Mouse (Mus musculus) T-cell, adult 2 months (primary cell): ENCODE data around the gene Gpr162.

Experiments used
- DNase-seq: peaks from one replicate; pipeline ENCODE4 v3.0.0; 2022; ENCODE audit warnings: low spot score

Gene Gpr162

DNA sequence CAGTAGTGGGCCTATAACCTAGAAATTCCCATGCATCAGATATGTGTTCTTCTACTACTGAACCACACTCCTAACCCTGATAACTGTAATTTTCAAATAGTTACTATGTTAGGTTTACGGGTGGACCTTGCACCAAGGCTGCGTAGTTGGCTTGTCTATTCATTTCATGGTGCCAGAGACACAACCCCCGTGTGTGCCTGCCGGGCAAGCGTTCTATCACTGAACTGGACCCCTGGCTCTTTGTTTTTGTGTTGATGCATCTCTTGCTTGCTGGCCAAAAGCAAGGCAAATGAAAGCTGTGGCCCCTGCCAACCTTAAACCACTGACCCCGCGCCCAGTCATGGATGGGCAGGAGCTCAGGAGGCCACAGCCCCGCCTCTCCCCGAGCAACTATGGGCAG, 18.0 kb upstream of the Gpr162 start:
- DNase-seq: no peak

DNA sequence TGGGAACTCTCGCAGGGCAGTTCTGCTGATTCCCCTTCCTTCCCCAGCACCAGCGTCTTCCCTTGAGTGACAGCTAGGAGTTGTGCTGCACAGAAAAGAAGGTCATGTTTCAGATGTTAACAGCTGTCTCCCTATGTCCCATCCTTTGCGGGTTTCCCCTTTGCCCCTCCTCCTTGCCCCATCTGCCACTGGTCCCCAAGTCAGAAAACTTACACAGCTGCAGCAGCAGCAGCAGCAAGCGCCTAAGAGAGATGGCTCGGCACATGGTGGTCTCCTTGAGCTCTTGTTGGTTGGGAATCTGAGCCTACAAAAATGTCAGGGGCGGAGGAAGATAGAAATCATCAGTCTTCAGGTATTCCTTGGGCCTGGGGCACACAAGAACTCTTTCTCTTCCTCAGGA, 15.6 kb upstream of the Gpr162 start:
- DNase-seq: no peak

DNA sequence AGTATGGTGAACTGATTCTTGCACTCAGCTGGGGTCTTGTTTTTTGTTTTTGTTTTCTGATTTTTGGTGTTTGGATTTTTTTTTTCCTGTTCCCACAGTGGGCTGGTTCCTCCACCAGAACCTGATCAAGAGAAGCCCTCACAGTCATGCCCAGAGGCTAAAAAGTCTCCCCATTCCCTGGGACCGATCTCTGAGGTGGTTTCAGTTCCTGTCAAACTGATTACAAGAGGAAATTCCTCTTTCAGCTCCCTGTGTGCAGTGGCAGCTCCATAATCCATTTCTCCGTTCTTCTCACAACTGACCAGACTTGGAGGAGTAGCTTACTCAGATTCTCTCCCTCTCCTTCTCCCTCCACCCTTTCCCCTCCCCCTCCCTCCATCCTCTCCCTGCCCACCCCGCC, 10.6 kb upstream of the Gpr162 start:
- DNase-seq: no peak

DNA sequence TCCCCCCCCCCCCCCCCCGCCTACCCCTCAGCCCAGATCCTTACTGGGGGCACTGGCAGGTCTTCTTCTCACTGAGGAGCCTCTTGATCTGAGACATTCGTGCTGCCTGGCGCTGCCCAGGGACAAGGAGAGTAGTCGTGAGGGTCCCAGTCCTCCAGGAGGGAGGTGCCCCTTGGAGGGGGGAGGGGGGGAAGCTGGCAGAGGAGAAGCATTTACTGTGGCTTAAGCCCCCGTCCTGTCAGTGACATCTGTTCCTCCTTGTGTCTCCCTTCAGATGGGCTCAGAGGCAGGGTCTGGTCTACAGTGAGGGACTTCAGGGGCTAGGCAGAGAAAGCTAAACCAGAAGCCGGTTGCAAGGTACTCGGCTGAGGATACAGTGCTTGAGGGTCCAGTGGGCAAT, 2.8 kb upstream of the Gpr162 start:
- DNase-seq: no peak

GRCm38 (mm10) chr6:124865766-124866362, 2.1 kb upstream of the Gpr162 start:
- no peak for DNase-seq

- no peak for DNase-seq
Observed at GRCm38 (mm10) chr6:124863125-124863657, 592 bp downstream of the Gpr162 start.

DNA sequence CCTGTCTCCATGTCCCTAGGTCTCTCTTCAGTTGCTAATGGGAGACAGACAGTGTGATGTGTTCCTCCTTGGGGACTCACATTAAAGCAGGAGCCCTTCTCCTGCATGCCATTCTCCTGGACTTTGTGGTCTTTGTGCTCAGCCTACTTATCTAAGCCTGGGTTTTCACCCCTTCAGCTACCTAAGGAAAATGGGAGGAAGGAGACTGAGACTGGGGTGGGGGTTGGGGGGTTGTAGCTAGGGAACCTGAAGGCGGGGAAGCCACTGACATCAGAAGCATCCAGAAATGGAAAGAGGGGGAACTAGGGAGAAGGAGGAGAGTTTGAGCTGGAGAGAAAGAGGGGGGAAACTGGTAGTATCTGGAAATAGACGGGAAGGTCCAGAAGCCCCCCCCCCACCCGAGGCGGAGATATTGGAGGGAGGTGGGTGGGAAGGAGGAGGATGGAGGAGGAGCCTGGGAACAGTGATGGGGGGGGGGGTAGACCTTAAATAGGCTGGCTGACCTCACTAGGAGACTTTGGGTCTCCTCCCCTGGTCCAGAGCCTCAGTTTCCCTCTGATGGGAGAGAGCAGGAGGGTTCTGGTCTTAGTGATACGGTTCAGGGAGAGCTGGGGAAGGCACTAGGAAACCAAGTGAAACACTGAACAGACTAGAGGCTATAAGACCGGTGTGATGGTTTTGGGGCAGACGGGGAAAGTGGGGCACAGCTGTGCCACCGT, 1.2 kb downstream of the Gpr162 start:
- no peak for DNase-seq

DNA sequence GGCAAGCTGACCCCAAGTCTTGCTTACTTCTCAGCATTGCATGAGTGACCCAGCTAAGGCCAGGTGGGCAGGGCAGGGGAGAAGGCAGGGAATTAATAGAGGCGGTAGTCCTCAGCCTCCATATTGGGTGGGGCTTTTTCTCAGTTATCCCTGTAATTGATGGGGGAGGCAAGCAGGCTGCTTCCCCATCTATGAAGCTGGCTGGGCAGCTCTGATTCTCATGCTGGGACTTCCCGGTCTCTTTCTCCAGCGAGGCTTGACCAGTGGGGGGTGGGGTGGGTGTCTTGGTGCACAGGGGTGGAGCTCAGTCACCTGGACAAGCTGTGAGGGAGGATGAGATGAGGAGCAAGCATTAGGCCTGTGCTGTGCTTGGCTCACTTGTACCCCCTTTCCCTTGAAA, 2.0 kb downstream of the Gpr162 start:
- DNase-seq: no peak

- no peak for DNase-seq
Observed at GRCm38 (mm10) chr6:124861266-124861665, 2.5 kb downstream of the Gpr162 start.

DNA sequence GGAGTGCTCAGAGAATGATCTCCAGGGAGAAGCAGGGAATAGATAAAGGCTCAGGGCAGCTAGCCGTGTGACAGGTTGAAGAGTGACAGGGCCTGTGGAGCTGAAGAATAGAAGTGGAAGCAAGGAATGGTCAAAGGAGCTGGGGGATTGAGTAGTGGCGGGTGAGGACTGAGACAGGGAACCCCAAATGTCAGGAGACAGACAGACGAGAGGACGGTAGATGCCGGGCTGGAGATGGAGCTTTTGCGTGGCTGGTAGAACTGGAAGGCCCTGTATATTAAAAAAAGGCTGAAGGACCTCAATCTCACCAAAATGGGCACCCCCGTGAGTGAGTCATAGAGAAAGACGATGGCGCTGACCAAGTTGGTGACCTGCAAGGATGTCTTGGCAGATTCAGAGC, 3.3 kb downstream of the Gpr162 start:
- no peak for DNase-seq

- peak; percentile 79 for DNase-seq
Observed at GRCm38 (mm10) chr6:124859725-124860124, 4.1 kb downstream of the Gpr162 start.

DNA sequence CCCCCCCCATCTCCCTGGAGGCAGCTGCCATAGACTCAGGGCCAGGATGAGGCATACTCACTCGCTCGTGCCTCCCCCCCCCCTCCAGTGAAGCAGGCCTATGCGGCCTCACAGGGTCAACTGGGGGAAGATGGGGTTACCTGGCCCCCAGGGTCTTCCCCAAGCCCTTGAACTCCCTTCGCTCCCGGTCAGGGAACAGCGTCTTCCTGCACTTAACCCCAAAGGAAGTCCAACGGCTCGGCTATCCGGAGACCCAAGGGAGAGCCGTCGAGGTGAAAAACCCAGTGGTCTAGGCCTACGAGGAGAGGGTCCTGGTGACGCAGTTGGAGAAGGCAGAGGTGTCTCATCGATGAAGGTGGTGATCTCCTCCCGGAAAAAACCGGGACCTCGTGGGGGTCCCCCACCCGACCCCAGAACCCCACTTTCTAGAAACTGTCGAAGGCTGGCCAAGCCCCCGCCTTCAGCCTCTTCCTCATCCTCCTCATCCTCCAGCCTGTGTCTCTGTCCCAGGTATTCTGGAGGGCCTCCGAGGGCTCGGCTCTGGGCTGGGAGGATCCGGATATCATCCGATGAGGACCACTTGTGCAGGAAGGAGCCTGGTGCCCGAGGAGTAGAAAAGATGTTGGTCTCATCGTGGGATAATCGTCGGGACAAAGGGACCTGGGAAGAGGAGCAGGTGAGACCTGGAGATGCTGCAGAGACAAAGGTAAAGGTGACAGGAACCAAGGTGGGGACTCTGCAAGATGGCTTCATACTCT, 5.0 kb downstream of the Gpr162 start:
- no peak for DNase-seq

DNA sequence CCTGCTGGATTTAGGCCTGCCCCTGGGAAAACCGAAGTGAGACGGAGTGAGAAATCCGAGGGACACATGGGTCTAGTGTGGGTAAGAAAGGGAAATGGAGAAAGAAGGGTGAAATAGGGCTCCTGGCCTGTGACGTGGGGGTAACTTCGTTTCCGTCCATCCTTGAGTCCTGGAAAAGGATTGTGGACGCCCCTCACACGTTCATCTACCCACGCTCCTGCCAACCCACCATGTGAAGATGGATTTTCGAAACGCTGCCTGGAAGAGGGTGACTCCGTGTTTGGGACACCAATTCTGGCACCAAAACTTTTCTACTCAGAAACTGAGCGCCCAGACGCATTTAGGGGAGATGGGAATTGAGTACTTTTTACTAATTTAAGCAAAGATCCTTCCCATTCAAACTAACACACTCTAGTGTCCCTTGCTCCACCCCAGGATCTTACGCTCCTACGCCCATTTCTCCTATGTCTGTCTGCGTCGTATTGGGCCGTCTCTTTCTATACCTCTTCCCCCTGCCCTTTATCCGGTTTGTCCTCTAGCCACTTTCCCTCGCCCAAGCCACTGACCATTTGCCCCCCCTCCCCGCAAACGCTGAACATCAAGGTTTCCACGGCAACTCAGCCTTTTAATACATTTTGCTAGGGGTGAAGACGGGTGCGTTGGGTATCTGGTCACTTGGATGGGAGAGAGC, 5.8 kb downstream of the Gpr162 start:
- no peak for DNase-seq

- DNase-seq: peak; percentile 73
Observed at GRCm38 (mm10) chr6:124856916-124857839, 6.6 kb downstream of the Gpr162 start, which contains the start of gene P3h3. TSS of gene P3h3 (minus strand) at chr6:124857752.

GRCm38 (mm10) chr6:124856321-124856720, 7.5 kb downstream of the Gpr162 start:
- DNase-seq: no peak

- DNase-seq: no peak
Observed at GRCm38 (mm10) chr6:124854647-124855046, 9.1 kb downstream of the Gpr162 start.

- no peak for DNase-seq
Observed at GRCm38 (mm10) chr6:124850535-124850934, 13.2 kb downstream of the Gpr162 start.

- DNase-seq: peak; percentile 88
Observed at GRCm38 (mm10) chr6:124847305-124847704, 16.5 kb downstream of the Gpr162 start.

DNA sequence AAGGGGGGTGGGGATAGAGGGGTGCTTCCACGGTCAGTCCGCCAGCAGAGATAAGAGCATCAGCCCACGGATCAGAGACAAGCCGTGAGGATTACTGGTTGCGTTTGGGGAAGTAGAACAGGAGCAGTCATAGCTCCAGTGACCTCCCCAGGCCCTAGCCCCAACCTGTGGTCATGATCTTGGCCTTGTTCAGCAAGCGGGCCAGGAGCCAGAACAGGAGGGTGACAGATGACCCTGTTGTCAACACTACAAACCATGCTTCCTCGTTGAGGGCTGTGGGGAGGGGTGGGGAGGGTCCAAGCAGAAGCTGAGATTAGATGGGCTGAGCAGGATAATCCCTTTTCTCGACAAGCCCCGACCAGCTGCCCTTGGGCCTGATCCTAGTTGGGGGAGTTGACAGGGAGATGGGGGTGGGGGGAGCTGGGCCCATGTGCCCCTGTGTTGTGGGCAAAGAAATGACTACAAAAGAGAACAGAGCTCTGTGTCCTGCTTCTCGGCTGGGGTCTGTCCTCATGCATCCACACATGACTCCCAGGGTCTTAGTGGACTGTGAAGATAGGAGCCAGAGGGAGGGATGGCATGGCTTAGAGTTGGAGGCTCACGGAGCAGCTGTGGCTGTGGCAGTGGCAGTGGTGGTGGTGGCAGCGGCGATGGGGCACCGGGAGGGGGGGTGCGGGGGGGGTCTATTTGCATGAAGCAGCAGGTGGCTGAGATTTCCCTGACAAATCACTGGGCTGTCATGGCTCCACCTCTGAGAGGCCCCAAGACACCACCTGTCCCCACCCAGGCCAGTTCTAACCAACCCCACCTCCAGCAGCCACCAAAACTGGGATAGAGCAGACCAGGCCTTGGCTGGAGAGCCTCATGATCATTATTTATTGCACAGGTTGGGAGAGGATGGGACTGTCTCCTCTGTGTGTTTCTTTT, 23.3 kb downstream of the Gpr162 start, which contains the start of gene Gnb3:
Gene Gnb3 (minus strand): TSS at position 35 of the 927 bp plus-strand sequence.
- no peak for DNase-seq

DNA sequence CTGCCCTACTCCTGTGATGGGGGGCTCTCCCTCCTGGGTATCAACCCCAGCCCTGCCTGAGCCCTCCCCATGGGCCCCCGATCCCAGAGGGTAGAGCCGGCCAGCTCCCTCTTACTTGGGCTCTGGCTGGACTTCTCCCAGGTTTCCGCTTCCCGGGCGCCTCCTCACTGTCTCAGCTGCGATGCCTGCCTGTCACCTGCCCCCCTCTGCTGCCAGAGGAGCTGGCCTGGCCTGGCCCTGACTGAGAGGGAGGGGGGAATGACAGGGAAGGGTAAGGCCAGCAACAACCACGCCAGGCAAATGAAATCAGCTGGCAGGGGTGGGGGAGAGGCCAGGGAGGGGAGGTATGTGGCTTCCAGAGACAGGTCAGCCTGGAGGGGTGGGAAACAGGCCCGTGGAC, 24.0 kb downstream of the Gpr162 start:
- DNase-seq: no peak
